Mouse (Mus musculus) liver, embryonic 14.5 days (tissue): Measurements from ENCODE around the gene Ctnnd2.

Source experiments
- CTCF ChIP-seq: IDR thresholded peaks from 2 replicates; pipeline ENCODE4 v1.5.1; 2016; ENCODE audit warnings: antibody characterized with exemption, low read depth, control low read depth
- EP300 ChIP-seq: IDR thresholded peaks from 2 replicates; pipeline ENCODE4 v1.6.1; 2016; ENCODE audit warnings: antibody characterized with exemption, low read depth

GRCm38 (mm10) chr15:30719226-30719625 lies 546.8 kb downstream of the Ctnnd2 start:
- TF ChIP-seq CTCF (no peak), EP300 (no peak)
